Mouse (Mus musculus): ENCODE data around the gene Ptbp1.
A peak's percentile ranks its signal among the peaks of the same experiment; 100 is the strongest.

The Ptbp1 gene

GRCm38 (mm10) chr10:79853860-79854795 lies at the start of gene Ptbp1:
Ptbp1 (plus strand) TSS chr10:79854427.
- peak; percentile 99 for DNase-seq

DNA sequence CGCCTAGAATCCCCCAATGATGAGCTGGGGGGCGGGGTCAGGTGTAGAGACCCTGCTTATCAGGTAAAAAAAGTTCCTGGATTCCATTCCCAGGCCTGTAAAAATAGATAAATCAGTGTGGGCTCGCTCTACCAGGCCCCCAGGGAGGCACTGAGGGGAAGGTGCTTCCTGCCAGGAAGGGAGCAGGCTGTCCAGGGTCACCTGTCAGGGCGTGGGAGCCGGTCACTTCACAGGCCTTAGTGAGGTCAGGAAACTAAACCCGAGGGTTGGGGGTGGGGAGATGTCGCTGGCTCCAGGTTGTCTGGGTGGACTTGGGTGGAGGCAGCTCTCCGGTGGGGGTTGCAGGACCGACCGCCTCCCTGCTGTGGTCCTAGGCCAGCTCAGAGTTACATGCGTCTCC lies 48.6 kb upstream of the Ptbp1 start:
- no peak for DNase-seq

GRCm38 (mm10) chr10:79806331-79806730 lies 47.9 kb upstream of the Ptbp1 start:
- no peak for DNase-seq

DNA sequence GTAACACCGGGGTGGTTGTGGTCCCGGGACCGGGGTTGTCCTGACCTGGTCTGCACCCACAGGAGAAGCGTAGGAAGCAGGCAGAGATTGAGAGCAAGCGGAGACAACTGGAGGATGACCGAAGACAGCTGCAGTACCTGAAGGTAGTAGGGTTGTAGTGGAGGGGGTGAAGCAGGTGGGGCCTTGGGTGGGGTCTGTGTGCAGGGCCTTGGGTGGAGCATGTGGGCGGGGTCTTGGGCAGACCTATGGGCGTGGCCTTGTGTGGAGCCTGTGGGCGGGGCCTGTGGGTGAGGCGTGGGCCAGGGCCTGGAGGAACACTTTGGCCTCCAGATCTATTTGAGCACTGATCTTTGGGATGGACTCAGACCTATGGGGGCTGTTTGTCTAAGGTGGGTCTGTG lies 47.3 kb upstream of the Ptbp1 start:
- no peak for DNase-seq

DNA sequence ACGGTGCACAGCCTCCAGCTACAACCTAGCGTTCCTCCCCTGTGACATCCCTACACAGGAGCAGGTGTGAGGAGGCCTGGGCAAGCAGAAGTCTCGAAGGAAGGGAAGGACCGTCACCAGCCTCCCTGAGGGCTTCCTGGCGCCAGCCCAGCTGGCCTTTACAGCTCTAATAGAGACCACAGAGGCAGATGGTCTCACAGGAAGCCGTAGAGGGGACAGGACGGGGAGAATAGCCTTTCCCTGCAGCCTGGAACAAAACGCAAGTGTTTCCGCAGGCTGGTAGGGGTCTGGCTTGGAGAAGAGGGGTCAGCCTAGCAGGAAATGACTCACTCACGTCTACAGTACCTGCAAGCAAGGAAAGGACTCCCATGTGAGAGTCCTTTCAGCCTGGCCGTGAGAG lies 46.4 kb upstream of the Ptbp1 start:
- DNase-seq = no peak

- no peak for DNase-seq
Observed at GRCm38 (mm10) chr10:79808728-79809127, 45.5 kb upstream of the Ptbp1 start.

DNA sequence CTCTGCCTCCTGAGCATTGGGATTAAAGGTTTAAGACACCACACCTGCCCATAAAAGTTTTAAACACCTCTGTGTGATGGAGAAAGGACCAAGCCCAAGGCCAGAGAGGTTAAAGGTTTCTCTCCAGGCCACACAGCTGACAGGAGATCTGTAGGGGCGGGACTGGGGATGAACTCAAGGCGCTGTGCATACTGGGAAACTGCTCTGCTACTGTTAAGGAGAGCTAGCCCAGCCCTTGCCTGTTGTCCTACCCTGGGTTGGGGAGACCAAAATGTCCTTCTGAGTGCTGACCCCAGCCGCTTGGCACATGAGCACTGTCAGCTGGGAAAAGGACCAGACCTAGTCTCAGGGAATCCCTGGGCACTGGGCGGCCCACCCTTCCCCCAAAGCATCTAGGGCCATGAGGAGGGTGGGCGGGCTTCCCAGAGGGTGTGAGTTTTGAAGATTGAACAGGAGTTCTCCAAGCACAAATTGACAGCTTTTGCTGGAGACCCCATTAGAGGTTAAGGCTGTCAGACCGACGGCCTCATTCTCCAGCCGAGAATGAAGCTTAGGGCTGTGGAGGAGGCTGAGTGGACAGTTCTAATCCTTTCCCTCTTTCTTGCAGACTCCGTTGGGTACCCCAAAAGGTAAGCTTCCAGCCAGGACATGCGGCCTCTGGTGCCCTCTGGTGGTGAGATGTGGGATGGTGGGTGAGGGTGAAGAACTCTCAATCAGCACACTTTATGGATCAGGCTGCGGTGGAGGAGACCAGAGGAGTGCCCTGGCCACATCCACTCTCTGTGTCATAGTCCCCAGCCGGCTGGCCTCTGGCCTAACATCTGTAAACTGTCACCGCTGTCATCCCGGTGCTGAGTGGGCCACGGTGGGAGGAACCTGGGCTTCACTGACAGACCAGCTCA lies 42.2 kb upstream of the Ptbp1 start:
- DNase-seq = peak; percentile 83 to 88

- DNase-seq = no peak
Observed at GRCm38 (mm10) chr10:79814271-79814842, 39.9 kb upstream of the Ptbp1 start.

- no peak for DNase-seq
Observed at GRCm38 (mm10) chr10:79815671-79816494, 38.3 kb upstream of the Ptbp1 start.

GRCm38 (mm10) chr10:79817111-79817510 lies 37.1 kb upstream of the Ptbp1 start:
- DNase-seq = no peak

- no peak for DNase-seq
Observed at GRCm38 (mm10) chr10:79818225-79818624, 36.0 kb upstream of the Ptbp1 start.

DNA sequence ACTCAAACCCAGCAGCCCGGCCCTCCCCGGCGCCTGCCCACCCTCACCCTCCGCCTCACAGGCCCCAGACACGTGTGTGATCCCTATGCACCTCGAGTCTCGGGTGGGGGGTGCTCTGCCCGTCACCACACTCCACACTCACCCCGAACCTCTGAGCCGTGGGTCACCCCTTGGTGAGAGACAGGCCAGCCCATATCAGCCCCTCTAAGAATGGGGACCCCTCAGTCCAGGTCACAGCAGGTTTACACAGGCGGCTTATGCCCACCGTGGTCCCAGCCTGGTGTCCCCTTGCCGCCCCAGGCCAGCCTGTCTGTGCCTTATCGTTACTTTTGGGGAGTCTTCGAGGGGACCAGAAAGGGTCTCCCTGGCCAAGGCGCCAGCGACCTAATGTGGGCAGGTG lies 34.6 kb upstream of the Ptbp1 start:
- no peak for DNase-seq

- DNase-seq = no peak
Observed at GRCm38 (mm10) chr10:79820277-79820676, 34.0 kb upstream of the Ptbp1 start.

DNA sequence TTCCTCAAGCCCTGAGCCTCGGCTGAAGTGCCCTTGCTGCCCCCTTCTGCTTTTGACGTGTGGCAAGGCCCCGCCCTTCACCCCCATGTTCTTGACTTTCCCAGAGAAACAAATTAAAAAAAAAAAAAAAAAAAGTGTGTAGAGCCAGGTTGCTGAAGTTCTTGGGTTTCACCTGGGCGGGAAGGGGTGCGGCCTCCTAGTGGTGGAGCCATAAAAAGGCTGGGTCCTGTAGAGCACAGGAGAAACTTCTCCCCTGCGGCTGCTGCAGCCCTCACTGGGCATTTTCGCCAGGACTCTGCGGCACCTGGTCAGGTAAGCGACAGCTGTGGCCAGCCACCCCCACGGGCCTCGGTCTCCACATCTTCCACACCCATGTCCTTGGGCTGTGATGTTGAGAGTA lies 33.4 kb upstream of the Ptbp1 start, which contains the start of gene Misp:
Gene Misp, plus strand, starts transcription at position 208 of the 400 bp plus-strand sequence.
- no peak for DNase-seq

- no peak for DNase-seq
Observed at GRCm38 (mm10) chr10:79821731-79822130, 32.5 kb upstream of the Ptbp1 start.

- DNase-seq = no peak
Observed at GRCm38 (mm10) chr10:79822372-79822771, 31.9 kb upstream of the Ptbp1 start.

GRCm38 (mm10) chr10:79823011-79823410 lies 31.2 kb upstream of the Ptbp1 start:
- DNase-seq = no peak

DNA sequence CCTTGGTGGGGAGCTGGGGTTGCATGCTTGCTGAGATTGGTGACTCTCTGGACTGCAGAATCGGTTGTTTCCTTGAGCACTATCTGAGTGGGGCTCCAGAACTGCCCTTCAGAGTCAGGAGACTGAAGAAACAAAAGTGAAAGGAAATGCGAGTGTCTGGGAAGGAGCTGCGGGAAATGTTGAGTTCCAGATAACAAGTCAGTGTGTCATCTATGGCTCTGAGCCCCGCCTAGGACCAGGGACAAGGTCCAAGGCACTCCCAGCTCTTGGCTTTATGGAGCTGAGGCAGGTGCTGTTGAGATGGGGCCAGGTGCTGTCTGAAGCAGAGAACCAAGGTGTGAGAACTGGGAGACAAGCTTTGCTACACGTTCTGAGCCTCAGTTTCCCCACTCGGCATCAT lies 29.8 kb upstream of the Ptbp1 start:
- no peak for DNase-seq

- no peak for DNase-seq
Observed at GRCm38 (mm10) chr10:79831583-79831982, 22.6 kb upstream of the Ptbp1 start.

GRCm38 (mm10) chr10:79832026-79832785 lies 22.0 kb upstream of the Ptbp1 start:
- DNase-seq = peak; percentile 36 to 58

DNA sequence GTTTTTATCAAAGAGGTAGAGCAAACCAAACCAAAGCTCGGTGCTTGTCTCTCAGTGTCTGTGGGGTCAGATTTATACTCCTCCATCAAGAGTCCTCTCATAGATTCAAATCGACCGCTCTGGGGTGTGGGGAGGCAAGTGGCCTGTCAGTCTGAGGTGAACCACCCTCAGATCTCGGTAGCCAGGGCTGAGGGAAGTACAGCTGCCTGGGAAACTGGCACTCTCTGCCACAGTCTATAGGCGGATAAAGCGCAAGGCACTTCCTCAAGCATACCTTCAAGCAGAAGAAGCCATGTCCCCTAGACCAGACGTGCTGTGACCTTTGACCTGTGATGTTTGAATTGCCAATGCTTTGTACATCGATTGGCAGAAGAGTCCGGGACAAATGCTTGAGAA lies 21.4 kb upstream of the Ptbp1 start:
- DNase-seq = no peak
